7 mouse cellular contexts compared by ENCODE assay signal in the genomic region with DNA sequence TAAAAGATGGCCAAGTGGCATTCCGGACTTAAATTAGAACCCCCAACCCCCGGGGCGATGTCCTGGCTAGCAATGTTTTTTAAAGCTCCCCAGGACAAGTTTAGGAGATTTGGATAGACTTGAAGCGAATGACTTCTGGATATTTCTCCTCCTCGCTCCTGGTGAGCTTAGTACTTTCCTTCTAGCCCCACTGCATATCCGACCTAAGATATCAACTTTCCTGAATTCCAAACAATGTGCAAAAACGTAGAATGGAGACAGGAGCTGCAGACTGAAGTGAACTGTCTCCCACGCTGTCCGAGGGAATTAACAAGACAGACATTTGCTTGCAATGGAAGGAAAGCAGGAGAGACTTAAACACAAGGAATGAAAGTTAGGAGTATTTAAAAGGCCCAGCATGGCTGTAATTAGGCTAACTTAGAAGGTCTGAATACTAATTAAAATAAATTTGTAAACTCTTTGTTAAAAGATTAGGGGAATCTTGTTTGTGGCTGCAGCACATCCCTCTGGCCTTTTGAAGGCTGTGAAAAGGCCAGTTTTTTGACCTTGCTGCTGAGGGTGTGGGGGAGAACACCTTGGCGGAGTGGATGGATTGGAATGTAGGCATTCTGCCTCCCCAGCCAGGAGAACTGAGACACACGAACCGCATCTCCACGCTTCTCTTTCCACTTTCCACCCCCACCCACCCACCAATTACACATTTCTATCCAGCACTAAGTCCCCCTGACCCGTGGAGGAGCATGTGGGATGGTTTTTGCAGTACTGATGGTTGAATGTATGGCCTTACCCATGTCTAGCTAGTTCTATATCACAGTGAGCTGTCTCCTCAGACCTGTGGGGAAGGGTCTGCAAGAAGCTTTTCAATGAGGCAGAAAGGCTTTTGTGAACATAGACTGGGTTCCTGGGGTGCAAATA. TPM values are rescaled to one million over a fixed set of nuclear protein-coding genes. Genes with fewer than 3 reads are reported as not detected.
DNase-seq lines count a peak whose midpoint lies in the region; ATAC-seq and TF ChIP-seq lines count a peak whose summit lies in the region.

No protein-coding gene starts in this region.

- H3K27ac ChIP-seq in CH12.LX (ENCODE audit: insufficient read depth, low read depth): no peak overlapping the region
- H3K27ac ChIP-seq in ES-E14 (ENCODE audit: insufficient read depth, low read depth, low read length, poor library complexity, severe bottlenecking): no peak overlapping the region
- H3K27ac ChIP-seq in forebrain, postnatal 0 days (ENCODE audit: low read depth, low read length): no peak overlapping the region
- no peak overlapping the region for H3K27ac ChIP-seq in liver, embryonic 15.5 days (replicated peaks)

- TF ChIP-seq POLR2A in CH12.LX (IDR thresholded peaks at IDR 0.05; ENCODE audit: low read depth, low read length): no peak

- no peak for TF ChIP-seq EP300 in CH12.LX (IDR thresholded peaks at IDR 0.05; ENCODE audit: low read length)

- H3K4me1 ChIP-seq in CH12.LX (ENCODE audit: control insufficient read depth in 1 of 2, insufficient read depth in 2 of 2): no peaks in the 10 kb centered on the region
- peaks cover 3 to 12% of the 10 kb centered on the region in 2 experiments; a peak in 2 of 4 replicates for H3K4me1 ChIP-seq in ES-E14 (ENCODE audit: control insufficient read depth in 2 of 2, insufficient read depth in 2 of 2, low read length in 2 of 2, poor library complexity in 1 of 2)
- H3K4me1 ChIP-seq in forebrain, postnatal 0 days (ENCODE audit: insufficient read depth): no peaks in the 10 kb centered on the region; the same call in 1 of the 2 replicates
- peaks cover 21% of the 10 kb centered on the region for H3K4me1 ChIP-seq in liver, embryonic 15.5 days (replicated peaks)

- H3K9me3 ChIP-seq in CH12.LX (replicated peaks; ENCODE audit: low read length) (no peaks in the 10 kb centered on the region), ES-E14 (ENCODE audit: control insufficient read depth, insufficient read depth, low read depth, low read length) (no peaks in the 10 kb centered on the region)
- no peaks in the 10 kb centered on the region for H3K9me3 ChIP-seq in forebrain, postnatal 0 days (ENCODE audit: low read length)
- H3K9me3 ChIP-seq in liver, embryonic 15.5 days (replicated peaks): no peaks in the 10 kb centered on the region

- H3K27me3 ChIP-seq in CH12.LX (replicated peaks): no peaks in the 10 kb centered on the region
- H3K27me3 ChIP-seq in forebrain, postnatal 0 days (ENCODE audit: insufficient read depth, low read length): 0 out of 2 replicates have a peak, but pooled peaks cover 6% of the 10 kb centered on the region
- peaks cover 61% of the 10 kb centered on the region for H3K27me3 ChIP-seq in liver, embryonic 15.5 days

- dilution Hi-C loops in CH12.LX (cut with MboI; ENCODE audit: extremely low pct_ligation_motif_present, extremely low pct_unique_long_range_greater_than_20kb, low sequenced_read_pairs): no loop called here

- no peak overlapping the region for H3K4me3 ChIP-seq in CH12.LX (replicated peaks in 1 of 3; ENCODE audit: low read depth in 2 of 3, low read length in 2 of 3, poor library complexity in 1 of 3)
- peak overlapping the region; percentile 30 to 52; a peak in 3 of 4 replicates for H3K4me3 ChIP-seq in ES-E14 (ENCODE audit: insufficient read depth in 1 of 2, low read depth in 1 of 2, low read length in 2 of 2, poor library complexity in 1 of 2, severe bottlenecking in 1 of 2)
- H3K4me3 ChIP-seq in forebrain, postnatal 0 days (ENCODE audit: low read depth, low read length): peak overlapping the region; percentile 56
- H3K4me3 ChIP-seq in liver, embryonic 15.5 days (replicated peaks): peak overlapping the region; percentile 53; the same call in 1 of the 2 replicates

- WGBS in forebrain, postnatal 0 days: 13% methylated on average over 14 of the region's 14 CpGs
- WGBS in liver, embryonic 15.5 days (ENCODE audit: insufficient replicate concordance): 38% methylated on average over 14 of the region's 14 CpGs

- no peak for TF ChIP-seq CTCF in CH12.LX (conservative IDR thresholded peaks at IDR 0.05 in 1 of 2, IDR thresholded peaks at IDR 0.05 in 1 of 2; ENCODE audit: low read depth in 2 of 2, low read length in 2 of 2)
- TF ChIP-seq CTCF in forebrain, postnatal 0 days (IDR thresholded peaks at IDR 0.05; ENCODE audit: low read depth): no peak

- in situ Hi-C loops in CH12.LX (cut with MboI; ENCODE audit: low pct_ligation_motif_present, low pct_unique_long_range_greater_than_20kb, low sequenced_read_pairs): no loop called here
- in situ Hi-C loops in ES-E14 (cut with MboI; ENCODE audit: low sequenced_read_pairs in 2 of 2, unreplicated experiment in 2 of 2): no loop called here

- H3K79me2 ChIP-seq in CH12.LX (replicated peaks; ENCODE audit: control insufficient read depth, extremely low read depth, insufficient read depth, poor library complexity, severe bottlenecking): no peaks in the 10 kb centered on the region

- H3K9ac ChIP-seq in CH12.LX (ENCODE audit: insufficient read depth, low read depth): no peak overlapping the region
- no peak overlapping the region for H3K9ac ChIP-seq in ES-E14 (ENCODE audit: insufficient read depth, low read depth, low read length, poor library complexity, severe bottlenecking)
- peak overlapping the region; percentile 47; the same call in 1 of the 2 replicates for H3K9ac ChIP-seq in forebrain, postnatal 0 days
- H3K9ac ChIP-seq in liver, embryonic 15.5 days: no peak overlapping the region

- no peak for DNase-seq in CH12.LX (ENCODE audit: extremely low read depth)
- DNase-seq in ES-E14 (ENCODE audit: low read depth, low spot score): peak; percentile 38
- no peak for DNase-seq in forebrain, postnatal 0 days
- DNase-seq in spleen, postnatal 10 days (ENCODE audit: low spot score in 2 of 2): no peak
- no peak for DNase-seq in B cell, adult 2 months
- DNase-seq in frontal cortex, postnatal 10 days (ENCODE audit: low spot score in 2 of 2): no peak

- ATAC-seq in forebrain, postnatal 0 days: no peak
- no peak for ATAC-seq in liver, embryonic 15.5 days (ENCODE audit: insufficient read depth)

- H3K4me2 ChIP-seq in CH12.LX (ENCODE audit: insufficient read depth, low read depth, poor library complexity, severe bottlenecking): 0 out of 2 replicates have a peak overlapping the region, but pooled peaks have one; percentile 22
- peak overlapping the region; percentile 86 for H3K4me2 ChIP-seq in forebrain, postnatal 0 days (ENCODE audit: low read depth)
- peak overlapping the region; percentile 76 for H3K4me2 ChIP-seq in liver, embryonic 15.5 days

- no peak for TF ChIP-seq RAD21 in CH12.LX (IDR thresholded peaks at IDR 0.05; ENCODE audit: low read depth, low read length)

- H3K36me3 ChIP-seq in CH12.LX (replicated peaks in 1 of 2; ENCODE audit: control insufficient read depth in 1 of 2, insufficient read depth in 1 of 2, low read length in 1 of 2) (no peaks in the 10 kb centered on the region), ES-E14 (ENCODE audit: control insufficient read depth, insufficient read depth, low read length, poor library complexity, severe bottlenecking) (no peaks in the 10 kb centered on the region; the same call in 1 of the 2 replicates)
- H3K36me3 ChIP-seq in forebrain, postnatal 0 days (ENCODE audit: insufficient read depth): no peaks in the 10 kb centered on the region
- no peaks in the 10 kb centered on the region for H3K36me3 ChIP-seq in liver, embryonic 15.5 days (replicated peaks)

TF ChIP-seq in CH12.LX, 34 proteins besides CTCF, POLR2A, EP300 and RAD21:
- TF ChIP-seq ZC3H11A (IDR thresholded peaks at IDR 0.05; ENCODE audit: low read depth, low read length) (no peak), USF2 (conservative IDR thresholded peaks at IDR 0.05; ENCODE audit: low read depth, low read length) (no peak), ETS1 (conservative IDR thresholded peaks at IDR 0.05; ENCODE audit: low read depth, low read length) (no peak), TBP (conservative IDR thresholded peaks at IDR 0.05; ENCODE audit: low read depth, low read length) (no peak), JUND (conservative IDR thresholded peaks at IDR 0.05; ENCODE audit: low read depth, low read length) (no peak), E2F4 (IDR thresholded peaks at IDR 0.05; ENCODE audit: insufficient replicate concordance, low read depth, low read length) (no peak), MXI1 (IDR thresholded peaks at IDR 0.05; ENCODE audit: low read depth, low read length) (no peak), BHLHE40 (IDR thresholded peaks at IDR 0.05; ENCODE audit: low read depth, low read length) (no peak), JUN (IDR thresholded peaks at IDR 0.05; ENCODE audit: insufficient read depth, low read depth, low read length) (no peak), GABPA (IDR thresholded peaks at IDR 0.05; ENCODE audit: insufficient replicate concordance, low read depth, low read length) (no peak), ZMIZ1 (IDR thresholded peaks at IDR 0.05; ENCODE audit: low read depth, low read length) (no peak), NRF1 (IDR thresholded peaks at IDR 0.05; ENCODE audit: low read depth, low read length) (no peak)

TF ChIP-seq in ES-E14, 5 proteins besides CTCF, POLR2A, EP300 and RAD21:
- TF ChIP-seq HCFC1 (IDR thresholded peaks at IDR 0.05; ENCODE audit: borderline replicate concordance, insufficient read depth, low read length): no peak
- no peak for TF ChIP-seq ZC3H11A (IDR thresholded peaks at IDR 0.05; ENCODE audit: borderline replicate concordance, low read depth, low read length)
- no peak for TF ChIP-seq ZNF384 (IDR thresholded peaks at IDR 0.05; ENCODE audit: low read depth, low read length)
- no peak for TF ChIP-seq MAFK (IDR thresholded peaks at IDR 0.05; ENCODE audit: insufficient read depth, low read depth, low read length)
- TF ChIP-seq CHD2 (IDR thresholded peaks at IDR 0.05; ENCODE audit: low read depth, low read length): no peak
TF ChIP-seq in ES-E14: peak in this region for 0.

RNA-seq across cellular contexts. Expression of gene Hlf, which starts 0.8 kb away (rescaled TPM):
- 0.04 TPM in 1 of 2 replicates, not detected in the other for total RNA-seq in CH12.LX (2012; rRNA removed)
- total RNA-seq in CH12.LX (2014; rRNA removed): 0.05 and 0.08 TPM in 2 replicates
- 0.22 and 0.36 TPM in 2 replicates for polyA plus RNA-seq in CH12.LX (2012; ENCODE audit: insufficient read length, low read depth)
- total RNA-seq in ES-E14 (2012; rRNA removed): 1.4 and 1.7 TPM in 2 replicates
- total RNA-seq in forebrain, postnatal 0 days (2014; rRNA removed): 5.7 and 6.8 TPM in 2 replicates
- 5.5 and 9.7 TPM in 2 replicates for polyA plus RNA-seq in forebrain, postnatal 0 days (2015; fragmentation: Nextera tagmentation; extraction: Ambion mirVana)
- polyA plus RNA-seq in liver, embryonic 15.5 days (2015; fragmentation: Nextera tagmentation; extraction: Ambion mirVana): 5.0 TPM in 2 replicates

Comparison
In these comparisons a context has a peak if more than half of its experiments do, and no peak if none do; other contexts are left out.
1. H3K4me2 ChIP-seq: peak in every context shown above with its lines; median percentile 86 in forebrain, postnatal 0 days; 76 in liver, embryonic 15.5 days; 22 in CH12.LX.
2. H3K4me3 ChIP-seq: peak in ES-E14 (2 of 2), forebrain, postnatal 0 days (single experiment) and liver, embryonic 15.5 days (single experiment); none in CH12.LX (0 of 3).